Mouse (Mus musculus) CD4-positive helper T cell, adult 2 months (primary cell): ENCODE results near the gene Rdh9.

Experiments used
- DNase-seq: peaks from one replicate; pipeline ENCODE4 v3.0.0-alpha.2; 2012; ENCODE audit warnings: low read depth, missing footprints, low spot score

The Rdh9 gene

DNA sequence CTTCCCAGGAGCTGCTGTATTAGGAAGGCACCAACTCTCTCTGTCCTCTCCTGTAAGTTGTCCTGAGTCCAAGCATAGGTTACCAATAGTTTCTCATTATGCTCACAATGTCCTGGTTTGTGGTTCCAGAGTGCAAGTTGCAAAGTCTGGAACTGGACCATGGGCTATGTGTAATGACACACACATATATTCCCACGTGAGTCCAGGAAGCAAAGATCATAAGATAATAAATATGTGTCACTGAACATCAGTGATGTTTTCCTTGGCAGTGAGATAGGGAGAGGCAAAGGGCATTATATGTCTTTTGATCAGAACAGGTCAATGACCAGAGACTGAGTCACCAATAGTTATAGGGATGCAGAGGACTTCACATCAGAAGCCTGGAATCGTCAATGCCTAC lies at the start of gene Rdh9:
TSS of gene Rdh9 (plus strand) at position 376 of the 400 bp plus-strand sequence.
- DNase-seq, result no peak

DNA sequence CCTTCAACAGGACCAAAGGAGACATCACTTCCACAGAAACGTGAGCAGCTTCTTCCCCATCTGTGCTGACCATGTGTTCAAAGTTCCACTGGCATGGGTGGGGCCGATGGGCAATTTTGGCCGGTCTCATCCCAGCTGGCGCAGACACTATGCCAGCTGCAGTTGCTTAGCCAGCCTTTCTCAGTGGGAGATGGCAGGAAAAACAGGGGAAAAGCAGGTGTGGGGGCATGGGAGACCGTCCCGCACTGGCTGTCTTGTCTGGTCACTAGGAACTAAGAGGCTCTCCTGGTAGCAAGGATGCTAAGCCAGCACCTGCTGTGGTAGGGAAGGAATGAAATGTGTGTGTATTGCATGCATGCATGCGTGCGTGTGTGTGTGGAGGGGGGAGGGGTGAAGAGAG lies 47.7 kb upstream of the Rdh9 start:
- no peak for DNase-seq

DNA sequence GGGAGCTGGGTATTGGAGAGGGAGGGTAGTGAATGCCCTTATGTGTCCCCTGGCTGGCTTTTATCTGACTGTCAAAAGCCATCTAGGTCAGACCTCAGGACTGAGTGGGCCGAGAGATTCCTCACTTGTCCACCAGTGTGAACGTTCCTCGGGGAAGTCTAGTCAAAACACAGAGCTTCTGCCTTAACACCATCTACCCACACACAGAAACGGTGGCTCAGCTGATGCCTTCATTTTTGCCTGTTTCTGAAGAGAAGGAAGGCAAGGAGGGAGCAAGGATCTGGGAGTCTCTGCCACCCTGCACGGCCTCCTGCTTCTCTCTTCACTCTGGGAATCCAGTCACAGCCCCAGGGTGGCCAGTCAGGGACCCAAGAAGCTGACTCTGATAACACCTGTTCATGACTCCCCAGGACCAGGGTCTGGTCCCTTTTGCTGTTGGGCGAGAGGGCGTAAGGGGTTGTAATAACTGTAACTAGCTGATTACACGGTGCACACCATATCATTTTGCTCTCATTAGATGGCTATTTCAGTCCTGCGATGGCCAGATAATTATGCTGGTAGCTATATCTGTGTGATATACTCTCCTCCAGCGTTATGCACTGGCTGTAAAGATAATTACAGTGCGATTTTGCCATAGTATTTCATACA lies 45.8 kb upstream of the Rdh9 start:
- no peak for DNase-seq

DNA sequence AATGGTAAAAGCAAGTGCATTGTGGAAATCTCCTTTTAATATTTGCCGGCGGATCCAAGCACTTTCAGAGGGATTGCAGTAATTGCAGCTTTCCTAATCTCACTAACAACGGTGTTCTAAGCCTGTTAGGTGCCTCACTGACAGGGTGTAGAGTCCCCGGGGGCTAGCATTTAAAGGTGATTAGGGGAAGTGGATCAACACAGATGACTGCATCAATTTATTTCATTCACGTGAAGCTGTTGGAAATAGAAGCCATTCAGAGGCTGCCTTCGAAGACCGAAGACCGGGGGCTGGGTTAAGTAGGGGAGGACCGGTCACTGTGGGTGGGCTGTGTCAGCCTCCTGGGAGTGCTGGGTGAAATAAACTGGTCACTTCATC lies 45.3 kb upstream of the Rdh9 start:
- DNase-seq, result no peak

DNA sequence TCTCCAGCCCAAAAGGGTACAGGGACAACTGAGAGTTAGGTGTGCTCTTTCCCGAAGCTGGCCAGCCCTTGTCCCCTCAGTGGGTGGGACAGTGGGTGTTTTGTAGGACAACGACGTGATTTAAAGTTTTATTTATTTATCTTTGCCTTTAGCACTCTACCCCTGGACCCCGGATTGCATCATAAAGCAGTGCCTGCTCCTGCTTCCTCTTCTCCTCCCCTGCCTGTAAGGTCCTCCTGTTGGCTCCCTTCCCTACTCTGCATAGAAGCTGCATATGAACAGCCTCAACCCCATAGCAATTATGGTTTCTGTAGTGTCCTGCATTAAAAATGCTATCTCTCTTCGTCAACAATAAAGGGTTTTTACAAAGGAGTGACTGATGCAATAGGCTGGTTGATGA lies 44.8 kb upstream of the Rdh9 start:
- no peak for DNase-seq

DNA sequence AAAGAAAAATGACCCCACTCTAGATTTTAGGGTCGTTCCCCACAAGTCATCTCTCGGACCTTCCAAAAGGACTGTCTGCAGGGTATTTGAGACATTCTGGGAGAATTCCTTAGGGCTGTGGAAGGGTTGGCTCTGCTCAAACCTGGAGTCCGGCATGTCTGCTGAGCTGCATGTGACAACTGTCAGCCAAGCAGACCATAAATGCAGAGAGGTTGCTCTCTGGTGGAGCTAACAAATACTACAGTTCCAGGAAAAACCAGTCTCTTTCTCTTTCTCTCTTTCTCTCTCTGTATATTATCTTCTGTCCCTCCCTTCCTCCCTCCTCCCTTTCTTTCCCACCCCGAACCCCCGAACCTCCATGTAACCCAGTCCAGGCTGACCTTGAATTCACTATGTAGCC lies 41.8 kb upstream of the Rdh9 start:
- no peak for DNase-seq

DNA sequence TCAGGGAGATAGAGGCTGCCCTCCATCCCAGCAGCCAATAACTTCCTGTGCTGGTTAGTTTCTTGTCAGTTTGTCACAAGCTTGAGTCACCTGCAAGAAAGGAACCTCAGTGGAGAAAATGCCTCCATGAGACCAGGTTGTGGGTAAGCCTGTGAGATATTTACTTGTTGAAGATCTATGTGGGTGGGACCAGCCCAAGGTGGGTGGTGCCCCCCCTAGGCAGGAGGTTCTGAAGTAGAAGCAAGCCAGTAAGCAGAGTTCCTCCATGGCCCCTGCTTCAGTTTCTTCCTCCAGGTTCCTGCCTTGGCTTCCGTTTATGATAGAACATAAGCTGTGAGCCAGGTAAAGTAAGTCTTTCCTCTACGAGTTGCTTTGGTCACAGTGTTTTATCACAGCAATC lies 39.9 kb upstream of the Rdh9 start:
- no peak for DNase-seq

DNA sequence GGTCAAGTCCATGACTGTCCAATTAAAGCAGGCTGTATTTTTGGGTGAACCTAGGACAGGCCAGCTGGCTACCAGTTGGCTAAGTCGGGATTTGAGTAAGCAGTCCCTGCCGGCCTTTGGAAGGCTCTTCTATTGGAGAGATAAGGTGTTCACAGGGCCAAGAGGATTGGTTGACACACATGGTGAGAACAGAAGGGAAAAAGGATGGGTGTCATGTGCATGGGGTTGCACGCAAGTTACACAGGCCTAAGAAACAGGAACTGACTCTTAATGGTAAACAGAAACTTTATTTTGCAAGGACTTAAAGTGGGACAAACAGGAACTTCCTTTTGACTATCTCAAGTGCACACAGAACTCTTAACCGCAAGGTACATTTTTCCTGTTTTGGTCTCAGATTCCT lies 39.3 kb upstream of the Rdh9 start:
- no peak for DNase-seq

DNA sequence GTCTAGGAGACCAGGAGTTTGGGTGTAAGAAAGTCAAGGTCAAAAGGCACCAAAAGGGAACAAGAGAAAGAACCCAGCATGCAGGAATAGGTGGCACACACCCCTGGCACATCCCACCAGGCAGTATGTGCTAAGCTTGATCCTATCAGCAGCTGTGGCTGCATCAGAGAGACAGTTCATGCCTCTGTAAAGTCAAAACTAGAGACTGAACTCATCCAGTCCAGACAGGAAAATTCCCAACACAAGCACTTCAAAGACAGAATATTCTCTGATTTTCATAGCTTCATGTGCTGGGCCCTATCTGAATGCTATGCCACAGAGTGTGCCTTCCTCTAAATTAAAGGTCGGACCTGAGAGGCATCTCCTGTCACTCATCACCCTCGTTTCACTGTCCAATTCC lies 38.6 kb upstream of the Rdh9 start:
- DNase-seq, result no peak

DNA sequence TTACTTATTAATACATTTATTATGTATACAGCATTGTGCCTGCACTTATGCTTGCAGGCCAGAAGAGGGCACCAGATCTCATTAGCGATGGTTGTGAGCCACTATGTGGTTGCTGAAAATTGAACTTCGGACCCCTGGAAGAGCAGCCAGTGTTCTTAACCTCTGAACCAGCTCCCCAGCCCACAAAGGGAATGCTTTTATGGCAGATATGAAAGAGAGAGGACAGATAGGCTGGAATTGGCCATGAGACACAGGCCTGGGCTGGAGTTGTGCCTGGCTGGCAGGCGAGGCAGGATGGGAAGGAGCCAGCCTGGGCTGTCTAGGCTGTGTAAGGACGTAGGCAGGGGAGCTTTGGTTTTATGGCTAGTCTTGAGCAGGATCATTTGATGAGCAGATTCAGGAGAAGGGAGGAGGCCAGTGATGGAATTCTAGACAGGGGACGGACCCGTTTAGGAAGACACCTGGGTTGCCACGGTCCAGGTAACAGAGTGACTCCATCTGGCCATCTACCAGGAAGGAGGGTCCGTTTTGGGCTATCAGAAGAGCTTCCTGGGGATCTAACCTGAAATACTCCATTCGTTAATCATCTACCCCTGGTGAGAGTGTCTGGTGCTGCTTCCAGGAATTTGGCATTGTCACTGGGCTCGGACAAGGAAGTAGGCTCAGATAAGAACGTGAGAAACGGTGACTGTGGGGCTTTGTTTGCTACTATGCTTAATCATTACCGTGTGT lies 37.9 kb upstream of the Rdh9 start:
- DNase-seq, result peak; percentile 39

DNA sequence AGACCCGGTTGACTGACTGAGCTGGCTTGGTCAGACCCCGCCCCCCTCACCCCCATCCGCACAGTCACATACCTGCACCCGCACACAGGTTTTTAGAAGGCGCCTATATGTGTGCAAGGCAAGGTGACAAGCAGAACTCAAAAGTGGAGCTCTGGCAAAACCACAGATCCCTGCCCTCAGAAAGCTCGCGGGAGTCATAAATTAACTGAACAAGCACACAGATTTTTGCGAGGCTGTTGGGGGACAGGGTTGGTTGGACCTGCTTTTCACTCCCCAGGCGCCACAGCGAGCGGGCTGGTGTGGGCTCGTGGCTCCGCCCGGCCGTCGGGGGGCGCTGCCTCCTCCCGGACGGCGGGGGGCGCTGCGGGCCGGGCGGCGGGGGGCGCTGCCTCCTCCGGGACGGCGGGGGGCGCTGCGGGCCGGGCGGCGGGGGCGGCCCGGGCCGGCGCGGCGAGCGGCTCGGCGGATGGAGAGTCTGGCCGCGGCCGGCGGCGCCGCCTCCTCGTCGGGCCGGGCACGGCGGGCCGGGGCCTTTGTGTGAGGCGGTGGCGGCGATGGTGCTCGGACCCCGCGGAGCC lies 37.0 kb upstream of the Rdh9 start, which contains the start of gene Zbtb39:
TSS of gene Zbtb39 (plus strand) at position 456 of the 578 bp plus-strand sequence.
- peak; percentile 80 for DNase-seq

DNA sequence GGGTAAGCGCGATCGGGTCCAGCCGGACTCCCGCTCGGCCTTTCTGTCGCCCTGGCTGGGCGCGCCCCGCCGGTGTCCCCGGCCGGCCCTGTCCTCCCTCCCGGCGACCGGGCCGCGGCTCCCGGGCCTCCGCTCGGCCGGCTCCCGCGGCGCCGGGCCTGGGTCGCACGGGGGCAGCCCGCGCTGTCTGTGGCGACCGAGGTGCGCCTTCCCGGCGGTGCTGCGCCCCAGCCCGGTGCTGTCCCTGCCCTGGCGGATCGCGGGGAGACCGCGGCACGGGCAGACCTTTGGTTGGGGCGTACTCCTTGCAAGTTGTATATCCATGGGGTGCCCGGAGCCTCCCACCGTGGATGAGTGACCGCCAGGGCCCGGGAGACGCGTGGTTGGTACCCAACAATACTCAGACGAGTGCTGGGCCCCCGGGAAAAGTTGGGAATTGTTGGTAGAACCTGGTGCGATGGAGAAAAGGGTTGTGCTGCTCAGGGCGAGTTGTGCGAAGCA lies 36.5 kb upstream of the Rdh9 start:
- peak; percentile 54 for DNase-seq

DNA sequence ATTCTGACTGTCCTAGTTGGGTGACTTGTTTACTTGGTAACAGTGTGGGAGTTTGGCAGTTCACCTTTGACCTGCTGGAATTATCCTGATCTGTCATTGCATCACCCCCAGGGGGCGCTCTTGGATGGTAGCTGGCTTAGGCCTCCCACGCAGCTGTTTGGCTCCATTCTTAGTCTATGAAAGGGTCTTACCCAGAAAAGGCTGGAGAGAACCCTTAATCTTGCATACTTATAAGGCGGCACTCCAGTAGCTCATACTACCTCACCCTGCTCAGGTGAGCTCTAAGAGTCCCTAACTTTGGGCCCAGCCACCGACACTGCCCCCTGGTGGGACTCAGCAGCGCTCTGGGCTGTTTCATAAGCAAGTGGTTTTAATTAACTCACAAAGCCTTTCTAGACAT lies 31.5 kb upstream of the Rdh9 start:
- DNase-seq, result peak; percentile 65

DNA sequence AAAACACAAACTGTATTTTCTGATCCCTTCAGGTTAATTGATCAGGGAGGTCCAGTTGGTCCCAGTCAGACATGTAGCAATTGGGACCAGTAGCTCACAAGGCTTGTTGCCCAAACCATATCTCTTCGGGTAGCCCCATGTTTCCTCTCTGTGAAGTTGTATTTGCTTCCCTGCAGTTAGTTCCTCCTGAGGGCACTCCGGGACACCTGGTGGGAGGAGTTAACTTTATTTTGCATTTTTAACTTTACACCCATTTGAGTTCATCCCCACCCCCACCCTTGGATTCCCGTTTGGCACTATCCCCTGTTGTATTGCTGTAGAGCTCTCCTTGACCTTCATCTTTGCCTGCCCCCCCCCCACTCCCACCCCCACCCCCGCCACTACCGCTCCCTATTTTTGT lies 30.3 kb upstream of the Rdh9 start:
- no peak for DNase-seq

DNA sequence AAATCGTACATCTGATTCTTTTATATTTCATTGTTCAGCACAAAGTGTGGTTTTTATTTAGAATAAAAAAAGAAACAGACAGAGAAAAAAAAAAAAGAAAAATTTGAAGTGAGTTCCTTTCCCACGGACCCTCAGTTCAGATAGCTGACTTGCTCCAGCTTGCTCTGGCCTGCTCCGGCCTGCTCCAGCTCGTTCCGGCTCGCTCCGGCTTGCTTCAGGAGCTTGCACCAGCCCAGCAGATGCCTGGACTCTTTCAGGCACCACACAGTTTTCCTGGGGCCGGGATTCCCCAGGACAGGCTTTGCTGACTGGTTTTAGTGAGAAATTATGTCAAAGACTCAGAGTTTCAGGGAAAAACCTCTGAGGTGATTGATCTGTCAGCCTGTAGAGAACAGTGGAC lies 28.9 kb upstream of the Rdh9 start:
- DNase-seq, result no peak

DNA sequence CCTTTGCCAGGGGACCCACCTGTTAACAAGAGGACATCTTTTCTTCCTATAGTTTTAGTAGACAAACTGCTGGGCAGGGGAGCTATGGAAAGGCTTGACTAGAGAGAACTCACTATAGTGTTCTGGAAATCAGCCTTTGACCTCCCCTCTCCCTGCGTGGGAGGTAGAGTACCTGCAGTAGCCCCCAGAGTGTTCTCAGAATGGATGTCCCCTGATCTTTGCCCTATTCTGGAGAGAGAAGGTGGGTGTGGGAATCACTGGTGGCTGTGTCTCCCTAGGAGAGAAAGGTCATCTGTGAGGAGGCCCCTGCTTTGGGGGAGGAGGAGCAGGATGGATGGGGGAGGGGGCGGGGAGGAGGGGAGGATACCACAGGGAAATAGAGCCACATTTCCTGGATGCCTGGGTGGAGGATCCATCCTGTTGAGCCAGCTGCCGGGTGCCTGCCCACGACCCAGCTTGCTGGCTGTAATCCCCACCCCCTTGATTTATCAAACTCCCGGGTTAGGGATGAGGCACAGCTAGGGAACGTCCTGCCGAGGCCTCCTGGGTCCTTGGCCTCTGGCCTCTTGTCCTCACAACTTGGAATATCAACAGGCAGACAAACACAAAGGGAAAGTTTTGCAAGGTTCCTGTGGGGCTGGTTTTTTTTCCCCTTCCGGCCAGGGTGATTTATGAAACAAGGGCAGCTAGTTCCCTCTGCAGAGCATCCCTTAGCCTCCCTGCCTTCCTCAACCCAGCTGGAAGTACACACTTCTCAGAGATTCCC lies 27.2 kb upstream of the Rdh9 start:
- DNase-seq, result no peak

DNA sequence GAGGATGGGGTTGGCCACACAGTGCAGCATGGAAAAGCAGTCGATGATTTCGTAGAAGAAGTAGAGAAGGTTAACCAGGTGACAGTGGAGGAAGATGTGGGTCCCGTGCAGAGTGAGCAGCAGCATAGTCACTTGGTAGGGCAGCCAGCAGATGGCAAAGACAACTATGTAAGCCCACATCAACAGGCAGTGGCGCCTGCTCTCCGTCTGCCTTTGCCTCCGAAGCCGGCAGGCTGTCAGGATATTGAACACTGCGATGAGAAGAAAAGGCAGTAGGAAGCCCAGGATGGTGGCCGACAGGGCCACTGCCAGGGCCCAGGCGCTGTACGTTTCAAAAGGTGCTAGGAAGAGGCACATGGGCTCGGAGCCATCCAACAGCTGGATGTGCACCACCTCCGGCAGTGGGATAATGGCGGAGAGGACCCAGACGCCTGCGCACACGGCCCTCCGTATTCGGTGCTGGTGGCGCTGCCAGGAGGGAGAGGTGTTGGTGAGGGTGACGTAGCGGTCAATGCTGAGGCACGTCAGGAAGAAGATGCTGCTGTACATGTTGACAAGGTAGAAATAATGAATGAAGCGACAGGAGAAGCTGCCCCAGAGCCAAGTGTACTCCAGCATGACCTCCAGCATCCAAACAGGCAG lies 25.9 kb upstream of the Rdh9 start:
- no peak for DNase-seq

DNA sequence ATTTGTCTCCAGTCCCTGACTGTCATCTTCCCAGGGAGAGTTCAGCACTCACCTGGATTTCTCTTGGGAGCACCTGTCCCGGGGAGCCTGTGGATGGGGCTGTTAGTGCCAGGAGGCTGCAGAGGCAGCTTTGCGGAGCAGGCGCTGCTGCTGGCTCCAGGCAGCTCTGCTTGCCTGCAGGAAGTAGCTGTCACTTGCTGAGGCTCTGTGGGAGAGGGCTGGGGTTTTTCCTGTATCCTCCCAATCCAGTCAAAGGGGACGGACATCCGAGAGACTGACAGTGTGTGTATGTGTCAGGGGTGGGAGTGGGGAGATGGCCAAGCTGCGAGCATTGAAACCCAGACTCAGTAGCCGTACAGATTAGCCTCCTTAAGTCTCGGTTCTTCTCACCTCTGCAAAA lies 24.6 kb upstream of the Rdh9 start, which contains the start of gene Gpr182:
TSS of gene Gpr182 (minus strand) at position 185 of the 400 bp plus-strand sequence.
- no peak for DNase-seq

DNA sequence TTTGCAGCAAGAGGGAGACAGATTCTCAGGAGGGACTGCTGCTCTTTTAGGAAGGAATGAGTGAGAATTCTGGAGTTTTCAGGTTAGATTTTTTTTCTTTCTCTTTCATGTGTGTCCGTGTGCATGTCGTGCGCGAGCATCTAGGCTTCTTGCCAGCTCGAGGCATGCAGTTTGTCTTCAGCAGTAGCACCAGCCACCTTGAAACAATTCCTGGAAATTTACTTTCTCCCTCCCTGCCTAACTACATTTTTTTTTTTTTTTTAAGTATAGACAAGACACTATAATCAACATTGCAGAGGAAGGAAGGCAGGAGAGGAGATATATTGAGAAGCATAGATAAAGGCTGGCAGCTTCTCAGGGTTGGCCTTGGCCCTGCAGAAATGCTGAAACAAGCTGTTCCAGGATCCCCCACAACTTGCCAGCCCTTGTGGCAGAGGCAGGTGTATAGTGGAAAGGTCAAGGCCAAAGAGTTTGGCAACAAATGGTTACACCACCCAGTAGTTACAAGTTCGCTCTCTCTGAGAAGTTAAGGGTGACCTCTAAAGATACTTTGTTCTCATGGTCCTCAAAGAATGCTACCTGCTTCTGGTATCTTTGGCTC lies 21.5 kb upstream of the Rdh9 start:
- DNase-seq, result no peak

DNA sequence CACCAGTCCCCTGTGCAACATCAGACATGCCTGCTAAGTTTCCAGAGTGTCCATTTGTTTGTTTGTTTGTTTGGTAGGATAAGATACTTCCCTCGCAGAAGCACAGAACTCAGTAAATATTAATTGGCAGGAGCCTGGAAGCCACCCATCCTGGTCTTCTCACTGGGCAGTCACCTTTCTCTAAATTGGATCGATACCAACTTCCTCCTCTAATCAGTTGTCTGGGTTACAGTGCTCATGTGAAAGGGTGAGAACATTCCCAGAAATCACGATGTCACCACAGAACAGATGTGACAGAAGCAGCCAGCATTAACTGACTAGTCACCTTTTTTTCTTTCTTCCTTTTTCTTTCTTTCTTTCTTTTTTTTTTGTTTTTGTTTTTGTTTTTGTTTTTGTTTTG lies 20.9 kb upstream of the Rdh9 start:
- no peak for DNase-seq

DNA sequence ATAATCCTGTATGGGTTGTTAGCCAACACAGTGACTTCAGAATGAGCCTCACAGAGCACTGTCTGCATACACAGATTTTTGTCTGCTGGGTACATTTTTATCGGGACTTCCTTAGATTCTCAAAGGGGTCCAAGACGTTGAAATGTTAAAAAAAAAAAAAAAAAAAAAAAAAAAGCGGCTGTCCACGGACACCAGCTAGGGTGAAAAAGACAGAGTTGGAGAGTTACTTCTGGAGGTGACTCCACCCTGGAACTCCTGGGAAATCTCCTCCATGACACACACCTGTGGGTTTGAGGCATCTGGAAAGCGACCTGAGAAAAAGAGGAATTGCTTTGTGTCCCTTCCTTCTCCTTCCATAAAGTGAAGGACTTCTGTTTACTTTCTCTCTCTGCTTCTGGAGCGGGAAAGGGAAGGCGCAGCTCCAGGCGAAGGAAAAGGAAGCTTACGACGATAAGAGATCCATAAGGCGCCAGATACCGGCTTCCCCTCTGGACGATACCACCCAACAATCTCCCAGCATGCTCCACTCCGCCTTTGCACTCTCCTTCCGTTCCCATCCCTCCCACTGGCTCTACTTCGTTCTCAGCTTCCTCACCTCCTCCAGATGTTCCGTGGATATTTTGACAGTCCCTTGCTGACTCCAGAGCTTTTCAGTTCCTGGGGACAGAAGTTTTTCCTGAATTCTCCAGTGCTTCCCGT lies 20.3 kb upstream of the Rdh9 start:
- no peak for DNase-seq
